Mouse (Mus musculus) spleen, adult 2 months (tissue): Measurements from ENCODE around the gene E2f2.

ENCODE experiments used
- CTCF ChIP-seq: fragments of 200-500 bp; IDR thresholded peaks from 2 replicates; pipeline ENCODE4 v1.5.1; 2011; ENCODE audit warnings: mild to moderate bottlenecking, inconsistent platforms; ENCODE audit not compliant: insufficient read depth, insufficient read length, insufficient replicate concordance; ENCODE audit errors: extremely low read depth
- POLR2A ChIP-seq: fragments of 200-500 bp; IDR thresholded peaks from 2 replicates; pipeline ENCODE4 v1.6.1; 2011; ENCODE audit warnings: low read depth, low read length, inconsistent platforms

- TF ChIP-seq POLR2A (no peak; the same call in 1 of the 2 replicates), CTCF (peak; percentile 92)
These were observed 7.8 kb downstream of the E2f2 start for GRCm38 (mm10) chr4:136179998-136180397.
